Mouse (Mus musculus): ENCODE data around the gene Fam162a.
"Not testable (repeated sequence)": the region's sequence is repeated elsewhere in the genome, so short reads cannot be mapped to it uniquely, and the experiment has no call there.

The Fam162a gene

GRCm38 (mm10) chr16:36057933-36058475, 13.4 kb downstream of the Fam162a start:
- no peak for DNase-seq (ENCODE audit: low spot score)

- DNase-seq (ENCODE audit: low spot score), result no peak
Measured at GRCm38 (mm10) chr16:36056416-36056815, 15.0 kb downstream of the Fam162a start.

GRCm38 (mm10) chr16:36054920-36055319, 16.5 kb downstream of the Fam162a start:
- no peak for DNase-seq (ENCODE audit: low spot score)

- no peak for DNase-seq (ENCODE audit: low spot score)
Measured at GRCm38 (mm10) chr16:36053524-36054275, 17.7 kb downstream of the Fam162a start.

- no peak for DNase-seq (ENCODE audit: low spot score)
Measured at GRCm38 (mm10) chr16:36051491-36051890, 19.9 kb downstream of the Fam162a start.

- no peak for DNase-seq (ENCODE audit: low spot score)
Measured at GRCm38 (mm10) chr16:36047538-36047937, 23.9 kb downstream of the Fam162a start.

- no peak for DNase-seq (ENCODE audit: low spot score)
Measured at GRCm38 (mm10) chr16:36043964-36044363, 27.4 kb downstream of the Fam162a start.

GRCm38 (mm10) chr16:36043073-36043472, 28.3 kb downstream of the Fam162a start:
- no peak for DNase-seq (ENCODE audit: low spot score)

- DNase-seq (ENCODE audit: low spot score), result no peak
Measured at GRCm38 (mm10) chr16:36041625-36042020, 29.8 kb downstream of the Fam162a start.

- DNase-seq (ENCODE audit: low spot score), result peak; percentile 32
Measured at GRCm38 (mm10) chr16:36040640-36041624, 30.5 kb downstream of the Fam162a start, which contains the start of gene Wdr5b. TSS of gene Wdr5b (plus strand) at chr16:36041190.

- not testable (repeated sequence) for DNase-seq (ENCODE audit: low spot score)
Measured at GRCm38 (mm10) chr16:36028120-36028519, 43.3 kb downstream of the Fam162a start.

GRCm38 (mm10) chr16:36016335-36016734, 55.1 kb downstream of the Fam162a start:
- no peak for DNase-seq (ENCODE audit: low spot score)

- DNase-seq (ENCODE audit: low spot score), result no peak
Measured at GRCm38 (mm10) chr16:36008396-36008795, 63.0 kb downstream of the Fam162a start.

- not testable (repeated sequence) for DNase-seq (ENCODE audit: low spot score)
Measured at GRCm38 (mm10) chr16:35998852-35999251, 72.5 kb downstream of the Fam162a start.
